Mouse (Mus musculus): ENCODE measurements around the gene Eed. TPM values are rescaled to one million over a fixed set of nuclear protein-coding genes. Genes with fewer than 3 reads are reported as not detected.

Gene Eed
- total and polyA plus RNA-seq, 3 experiments = 108 to 267 (median 143) TPM

DNA sequence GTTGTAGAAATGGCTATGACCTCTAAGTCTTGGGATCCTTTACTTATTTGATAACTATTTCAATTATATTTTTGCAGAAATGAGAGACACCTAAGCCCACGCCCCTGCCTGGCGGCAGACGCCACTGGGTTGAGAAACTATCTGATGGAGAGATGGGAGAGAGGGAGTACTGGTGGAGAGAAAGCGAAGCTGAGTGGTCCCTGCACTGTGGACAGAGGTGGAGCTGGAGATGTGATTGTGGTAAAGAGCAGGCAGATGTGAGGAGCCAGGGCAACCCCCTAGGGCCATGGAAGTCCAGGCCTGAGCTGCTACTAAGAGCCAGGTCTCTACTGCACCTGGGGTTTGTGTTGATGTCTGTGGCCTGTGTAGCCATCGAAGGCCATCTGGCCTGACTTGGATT, 18.7 kb upstream of the Eed start:
- Histone ChIP-seq H3K4me2 (ENCODE audit: insufficient read depth, low read depth, poor library complexity, severe bottlenecking) (no peak overlapping the region), H3K9me3 (replicated peaks; ENCODE audit: low read length) (no peaks in the 10 kb centered on the region), H3K27me3 (replicated peaks) (no peaks in the 10 kb centered on the region), H3K4me1 (ENCODE audit: control insufficient read depth in 1 of 2, insufficient read depth in 2 of 2) (peaks cover 3 to 11% of the 10 kb centered on the region in 2 experiments; a peak in 3 of 4 replicates), H3K9ac (ENCODE audit: insufficient read depth, low read depth) (no peak overlapping the region), H3K36me3 (replicated peaks in 1 of 2; ENCODE audit: control insufficient read depth in 1 of 2, insufficient read depth in 1 of 2, low read length in 1 of 2) (no peaks in the 10 kb centered on the region), H3K4me3 (replicated peaks in 1 of 3; ENCODE audit: low read depth in 2 of 3, low read length in 2 of 3, poor library complexity in 1 of 3) (no peak overlapping the region), H3K27ac (ENCODE audit: insufficient read depth, low read depth) (no peak overlapping the region), H3K79me2 (replicated peaks; ENCODE audit: control insufficient read depth, extremely low read depth, insufficient read depth, poor library complexity, severe bottlenecking) (no peaks in the 10 kb centered on the region)
- in situ Hi-C loops (cut with MboI; ENCODE audit: low pct_ligation_motif_present, low pct_unique_long_range_greater_than_20kb, low sequenced_read_pairs) = no loop called here
- dilution Hi-C loops (cut with MboI; ENCODE audit: extremely low pct_ligation_motif_present, extremely low pct_unique_long_range_greater_than_20kb, low sequenced_read_pairs) = no loop called here
- TF ChIP-seq MEF2A (IDR thresholded peaks at IDR 0.05; ENCODE audit: borderline replicate concordance, low read depth, low read length) (no peak), POLR2AphosphoS2 (IDR thresholded peaks at IDR 0.05; ENCODE audit: low read depth, low read length) (no peak), MYC (IDR thresholded peaks at IDR 0.05; ENCODE audit: low read depth, low read length) (no peak), GABPA (IDR thresholded peaks at IDR 0.05; ENCODE audit: insufficient replicate concordance, low read depth, low read length) (no peak), RAD21 (IDR thresholded peaks at IDR 0.05; ENCODE audit: low read depth, low read length) (no peak), SMC3 (IDR thresholded peaks at IDR 0.05; ENCODE audit: low read depth, low read length) (no peak), NELFE (IDR thresholded peaks at IDR 0.05; ENCODE audit: low read depth, low read length) (no peak), USF2 (conservative IDR thresholded peaks at IDR 0.05; ENCODE audit: low read depth, low read length) (no peak), ETS1 (conservative IDR thresholded peaks at IDR 0.05; ENCODE audit: low read depth, low read length) (no peak), NRF1 (IDR thresholded peaks at IDR 0.05; ENCODE audit: low read depth, low read length) (no peak), TCF12 (IDR thresholded peaks at IDR 0.05; ENCODE audit: low read depth, low read length) (no peak), MAFK (IDR thresholded peaks at IDR 0.05; ENCODE audit: insufficient replicate concordance, low read length) (no peak)
- no peak for DNase-seq (ENCODE audit: extremely low read depth)

DNA sequence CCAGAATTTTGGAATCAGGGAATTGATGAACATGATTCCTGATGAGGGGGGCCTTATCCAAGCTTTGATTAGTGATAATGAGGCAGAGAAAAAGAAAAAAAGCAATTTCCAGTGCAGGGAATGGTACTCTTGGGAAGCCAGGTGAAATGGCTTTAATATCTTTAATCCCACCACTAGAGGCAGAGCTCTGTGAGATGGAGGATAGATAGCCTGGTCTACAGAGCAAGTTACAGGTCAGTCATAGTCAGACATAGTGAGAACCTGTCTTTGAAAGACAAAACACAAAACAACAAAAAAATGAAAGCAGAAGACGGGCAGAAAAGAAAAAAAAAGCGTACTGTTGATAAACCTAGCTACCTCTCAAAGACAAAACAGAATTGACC, 17.8 kb upstream of the Eed start:
- H3K36me3 ChIP-seq (replicated peaks in 1 of 2; ENCODE audit: control insufficient read depth in 1 of 2, insufficient read depth in 1 of 2, low read length in 1 of 2) = no peaks in the 10 kb centered on the region
- peak overlapping the region; percentile 37; the same call in 1 of the 2 replicates for H3K9ac ChIP-seq (ENCODE audit: insufficient read depth, low read depth)
- no peaks in the 10 kb centered on the region for H3K9me3 ChIP-seq (replicated peaks; ENCODE audit: low read length)
- peak overlapping the region; percentile 91 for H3K4me2 ChIP-seq (ENCODE audit: insufficient read depth, low read depth, poor library complexity, severe bottlenecking)
- H3K27me3 ChIP-seq (replicated peaks) = no peaks in the 10 kb centered on the region
- in situ Hi-C loops (cut with MboI; ENCODE audit: low pct_ligation_motif_present, low pct_unique_long_range_greater_than_20kb, low sequenced_read_pairs) (no loop called here), dilution Hi-C loops (cut with MboI; ENCODE audit: extremely low pct_ligation_motif_present, extremely low pct_unique_long_range_greater_than_20kb, low sequenced_read_pairs) (no loop called here)
- TF ChIP-seq MAX (IDR thresholded peaks at IDR 0.05; ENCODE audit: low read length) = no peak
- no peak for TF ChIP-seq ETS1 (conservative IDR thresholded peaks at IDR 0.05; ENCODE audit: low read depth, low read length)
- TF ChIP-seq MEF2A (IDR thresholded peaks at IDR 0.05; ENCODE audit: borderline replicate concordance, low read depth, low read length) = no peak
- no peak for TF ChIP-seq KAT2A (IDR thresholded peaks at IDR 0.05; ENCODE audit: insufficient replicate concordance, low read length)
- TF ChIP-seq ZKSCAN1 (IDR thresholded peaks at IDR 0.05; ENCODE audit: borderline replicate concordance, low read depth, low read length) = no peak
- no peak for TF ChIP-seq TCF12 (IDR thresholded peaks at IDR 0.05; ENCODE audit: low read depth, low read length)
- TF ChIP-seq UBTF (IDR thresholded peaks at IDR 0.05; ENCODE audit: low read depth, low read length) = no peak
- peak; percentile 49 for TF ChIP-seq SMC3 (IDR thresholded peaks at IDR 0.05; ENCODE audit: low read depth, low read length)
- TF ChIP-seq ZNF384 (IDR thresholded peaks at IDR 0.05; ENCODE audit: low read depth, low read length) = peak; percentile 25; the same call in 1 of the 2 replicates
- no peak for TF ChIP-seq ZMIZ1 (IDR thresholded peaks at IDR 0.05; ENCODE audit: low read depth, low read length)
- TF ChIP-seq MYC (IDR thresholded peaks at IDR 0.05; ENCODE audit: low read depth, low read length) = no peak
- TF ChIP-seq JUN (IDR thresholded peaks at IDR 0.05; ENCODE audit: insufficient read depth, low read depth, low read length) = no peak
- TF ChIP-seq JUND (conservative IDR thresholded peaks at IDR 0.05; ENCODE audit: low read depth, low read length) = no peak
- peak; percentile 55 for TF ChIP-seq RAD21 (IDR thresholded peaks at IDR 0.05; ENCODE audit: low read depth, low read length)
- TF ChIP-seq CTCF (conservative IDR thresholded peaks at IDR 0.05 in 1 of 2, IDR thresholded peaks at IDR 0.05 in 1 of 2; ENCODE audit: low read depth in 2 of 2, low read length in 2 of 2) = peak in 1 of 2 experiments; percentile 76; a peak in 3 of 4 replicates
- TF ChIP-seq HCFC1 (IDR thresholded peaks at IDR 0.05; ENCODE audit: low read depth, low read length) = no peak
- no peak for TF ChIP-seq RCOR1 (conservative IDR thresholded peaks at IDR 0.05; ENCODE audit: low read depth, low read length)
- TF ChIP-seq POLR2AphosphoS2 (IDR thresholded peaks at IDR 0.05; ENCODE audit: low read depth, low read length) = no peak
- TF ChIP-seq E2F4 (IDR thresholded peaks at IDR 0.05; ENCODE audit: insufficient replicate concordance, low read depth, low read length) = no peak
- DNase-seq (ENCODE audit: extremely low read depth) = no peak
- peak overlapping the region in 1 of 3 experiments; percentile 31 for H3K4me3 ChIP-seq (replicated peaks in 1 of 3; ENCODE audit: low read depth in 2 of 3, low read length in 2 of 3, poor library complexity in 1 of 3)
- no peaks in the 10 kb centered on the region for H3K79me2 ChIP-seq (replicated peaks; ENCODE audit: control insufficient read depth, extremely low read depth, insufficient read depth, poor library complexity, severe bottlenecking)
- H3K4me1 ChIP-seq (ENCODE audit: control insufficient read depth in 1 of 2, insufficient read depth in 2 of 2) = peaks cover 3 to 11% of the 10 kb centered on the region in 2 experiments; a peak in 3 of 4 replicates
- no peak overlapping the region for H3K27ac ChIP-seq (ENCODE audit: insufficient read depth, low read depth)

Measured in CH12.LX (cell line).